Mouse (Mus musculus) CH12.LX (cell line): ENCODE measurements around the gene Fnbp1.
A peak's percentile ranks its signal among the peaks of the same experiment; 100 is the strongest.

Experiments used
- BHLHE40 ChIP-seq: IDR thresholded peaks from 2 replicates; pipeline ENCODE4 v1.6.1; 2011; ENCODE audit warnings: mild to moderate bottlenecking, low read depth, low read length, improper control_type of control experiment
- CHD2 ChIP-seq: IDR thresholded peaks from 2 replicates; pipeline ENCODE4 v1.6.1; 2011; ENCODE audit warnings: low read length, improper control_type of control experiment
- CTCF ChIP-seq, 2 experiments: IDR thresholded peaks in 1 of 2; conservative IDR thresholded peaks in 1 of 2; 2 replicates each; pipeline ENCODE4 v1.5.1; 2011 to 2012; ENCODE audit warnings: low read depth in 2 of 2, low read length in 2 of 2, improper control_type of control experiment in 1 of 2, inconsistent platforms in 1 of 2, mild to moderate bottlenecking in 1 of 2, moderate library complexity in 1 of 2
- EP300 ChIP-seq: IDR thresholded peaks from 2 replicates; pipeline ENCODE4 v1.6.1; 2011; ENCODE audit warnings: low read length, improper control_type of control experiment
- HCFC1 ChIP-seq: IDR thresholded peaks from 2 replicates; pipeline ENCODE4 v1.6.1; 2012; ENCODE audit warnings: low read depth, mild to moderate bottlenecking, inconsistent platforms, low read length, improper control_type of control experiment
- JUND ChIP-seq: conservative IDR thresholded peaks from 2 replicates; pipeline ENCODE4 v1.6.1; 2011; ENCODE audit warnings: low read depth, low read length, improper control_type of control experiment
- POLR2A ChIP-seq: IDR thresholded peaks from 2 replicates; pipeline ENCODE4 v1.6.1; 2011; ENCODE audit warnings: low read depth, mild to moderate bottlenecking, improper control_type of control experiment, low read length
- RAD21 ChIP-seq: IDR thresholded peaks from 2 replicates; pipeline ENCODE4 v1.6.1; 2011; ENCODE audit warnings: low read depth, mild to moderate bottlenecking, low read length, improper control_type of control experiment, moderate library complexity
- SMC3 ChIP-seq: IDR thresholded peaks from 2 replicates; pipeline ENCODE4 v1.6.1; 2011; ENCODE audit warnings: low read depth, low read length, improper control_type of control experiment
- TCF12 ChIP-seq: IDR thresholded peaks from 2 replicates; pipeline ENCODE4 v1.6.1; 2014; ENCODE audit warnings: low read depth, mild to moderate bottlenecking, inconsistent platforms, low read length, improper control_type of control experiment
- USF2 ChIP-seq: conservative IDR thresholded peaks from 2 replicates; pipeline ENCODE4 v1.6.1; 2011; ENCODE audit warnings: low read depth, low read length, improper control_type of control experiment
- ZC3H11A ChIP-seq: IDR thresholded peaks from 2 replicates; pipeline ENCODE4 v1.6.1; 2012; ENCODE audit warnings: low read depth, mild to moderate bottlenecking, inconsistent platforms, low read length, improper control_type of control experiment
- ZKSCAN1 ChIP-seq: IDR thresholded peaks from 2 replicates; pipeline ENCODE4 v1.6.1; 2012; ENCODE audit warnings: low read depth, inconsistent platforms, low read length, improper control_type of control experiment, borderline replicate concordance

GRCm38 (mm10) chr2:31118211-31118610 lies 23.6 kb downstream of the Fnbp1 start:
- TF ChIP-seq USF2 (no peak), JUND (peak; percentile 52; the same call in 1 of the 2 replicates), POLR2A (no peak), CTCF (conservative IDR thresholded peaks at IDR 0.05 in 1 of 2, IDR thresholded peaks at IDR 0.05 in 1 of 2; ENCODE audit: low read depth in 2 of 2, low read length in 2 of 2) (no peak), HCFC1 (no peak), RAD21 (no peak), BHLHE40 (no peak), ZC3H11A (no peak), CHD2 (no peak), TCF12 (no peak), EP300 (peak; percentile 48), ZKSCAN1 (no peak), SMC3 (no peak)
